In the genomic region with DNA sequence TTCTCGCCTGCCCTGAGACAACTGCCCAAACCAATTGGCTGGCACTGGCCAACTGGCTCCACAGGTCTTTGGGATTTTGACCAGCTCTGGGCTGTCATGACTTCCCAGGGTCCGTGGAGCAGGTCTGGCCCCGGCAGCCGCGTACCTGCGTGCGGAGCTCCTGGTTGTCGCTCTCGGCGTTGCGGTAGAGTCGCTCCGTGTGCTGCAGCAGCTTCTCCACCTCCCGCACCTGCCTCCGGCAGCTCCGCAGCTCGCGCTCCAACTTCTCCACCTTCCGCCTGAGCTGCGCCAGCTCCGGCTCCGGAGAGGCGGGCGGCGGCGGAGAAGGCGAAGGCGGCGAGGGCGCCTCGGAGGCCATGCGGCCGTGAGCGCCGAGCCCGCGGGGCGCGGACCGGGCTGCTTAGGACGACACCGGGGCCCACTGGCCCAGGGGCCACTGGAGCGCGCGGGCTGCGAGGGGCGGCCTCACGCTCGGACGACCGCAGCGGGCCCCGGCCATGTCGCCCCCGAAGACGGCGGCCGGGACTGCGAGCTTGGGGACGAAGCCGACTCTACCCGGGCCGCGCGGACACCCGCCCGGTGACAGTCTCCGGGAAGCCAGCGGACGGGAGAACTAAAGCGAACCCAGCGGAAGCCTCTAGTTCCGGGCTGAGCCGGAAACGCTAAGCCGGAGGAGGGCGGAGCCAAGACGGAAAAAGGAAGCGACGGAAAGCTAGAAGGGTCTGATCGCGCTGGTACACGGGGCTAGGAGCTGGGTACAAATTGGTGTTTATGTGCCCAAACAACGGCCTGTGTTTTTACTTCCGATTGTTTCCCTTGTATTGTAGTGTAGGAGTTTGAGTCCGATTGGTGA, we compare ENCODE assay signal across 8 mouse cellular contexts. TPM values are rescaled to one million over a fixed set of nuclear protein-coding genes. Genes with fewer than 3 reads are reported as not detected.
DNase-seq lines count a peak whose midpoint lies in the region; ATAC-seq lines count a peak whose summit lies in the region.

Aggf1 (minus strand) TSS at position 652 of the 853 bp plus-strand sequence.

- H3K4me3 ChIP-seq in hindbrain, embryonic 15.5 days, result peak within 1 kb of the TSS; percentile 78

- ATAC-seq in hindbrain, embryonic 15.5 days (ENCODE audit: low FRiP score, low read depth), result peak; percentile 99

- peaks cover 12% of the 10 kb centered on the region for H3K36me3 ChIP-seq in hindbrain, embryonic 15.5 days

- peak within 1 kb of the TSS; percentile 74 for H3K27ac ChIP-seq in hindbrain, embryonic 15.5 days (replicated peaks)

- H3K9ac ChIP-seq in hindbrain, embryonic 15.5 days, result peak within 1 kb of the TSS; percentile 92

- H3K27me3 ChIP-seq in hindbrain, embryonic 15.5 days, result no peaks in the 10 kb centered on the region

- H3K4me2 ChIP-seq in hindbrain, embryonic 15.5 days, result peak within 1 kb of the TSS; percentile 92

- H3K9me3 ChIP-seq in hindbrain, embryonic 15.5 days, result no peaks in the 10 kb centered on the region

- peaks cover 19% of the 10 kb centered on the region for H3K4me1 ChIP-seq in hindbrain, embryonic 15.5 days (replicated peaks)

- WGBS in hindbrain, embryonic 15.5 days, result under 1% methylated on average over 86 of the region's 86 CpGs

- DNase-seq in T-cell, adult 2 months (ENCODE audit: low spot score), result peak; percentile 89
- DNase-seq in cerebellum, postnatal 36 days, result peak; percentile 92 to 96
- peak; percentile 93 to 94 for DNase-seq in frontal cortex, postnatal 36 days (ENCODE audit: low spot score in 2 of 2)
- DNase-seq in left cerebral cortex, adult 11 months (ENCODE audit: low spot score), result peak; percentile 81
- DNase-seq in lung, postnatal 4 days, result peak; percentile 92 to 93
- peak; percentile 82 for DNase-seq in retina, postnatal 7 days (ENCODE audit: low read depth, low spot score)
- DNase-seq in urinary bladder, adult 2 months (ENCODE audit: low spot score), result peak; percentile 81

RNA-seq across cellular contexts. Expression of gene Aggf1, which starts in this region (rescaled TPM):
- 36.4 and 38.3 TPM in 2 replicates for polyA plus RNA-seq in hindbrain, embryonic 15.5 days (2015; fragmentation: Nextera tagmentation; extraction: Ambion mirVana)
- polyA plus RNA-seq in urinary bladder, adult 2 months (2012; rRNA removed), result 26.2 and 27.0 TPM in 2 replicates

Comparison
In these comparisons a context has a peak if more than half of its experiments do, and no peak if none do; other contexts are left out.
1. Peak in every context shown above with its lines: DNase-seq, ATAC-seq, H3K4me3 ChIP-seq and H3K27ac ChIP-seq.